In genomic region chr9:64702937-64703336, GRCm38 (mm10) we compare ENCODE assay signal across 8 mouse cellular contexts. TPM values are rescaled to one million over a fixed set of nuclear protein-coding genes. Genes with fewer than 3 reads are reported as not detected.
DNase-seq lines count a peak whose midpoint lies in the region; ATAC-seq and TF ChIP-seq lines count a peak whose summit lies in the region.

No protein-coding gene starts in this region.

- peak; percentile 57 for DNase-seq in right cerebral cortex, adult 18-20 months
- DNase-seq in right cerebral cortex, postnatal 14 days, result no peak
- DNase-seq in naive thymus-derived CD4-positive, alpha-beta T cell, adult 2 months (ENCODE audit: low read depth), result peak; percentile 7
- DNase-seq in embryo, embryonic 10.5 days (ENCODE audit: low spot score), result no peak
- no peak for DNase-seq in embryo, embryonic 9.5 days (ENCODE audit: extremely low spot score)

- peaks cover 24% of the 10 kb centered on the region for H3K4me1 ChIP-seq in intestine, postnatal 0 days (replicated peaks; ENCODE audit: control insufficient read depth, insufficient read depth, low read length)

- H3K4me3 ChIP-seq in intestine, postnatal 0 days (ENCODE audit: low read depth, low read length), result no peak overlapping the region

- WGBS in intestine, postnatal 0 days, result 31% methylated on average over 2 of the region's 2 CpGs

- peaks cover 32% of the 10 kb centered on the region for H3K36me3 ChIP-seq in intestine, postnatal 0 days (ENCODE audit: control insufficient read depth, insufficient read depth)

- no peaks in the 10 kb centered on the region for H3K9me3 ChIP-seq in intestine, postnatal 0 days (ENCODE audit: control insufficient read depth)

- H3K9ac ChIP-seq in intestine, postnatal 0 days (ENCODE audit: low read depth, low read length), result no peak overlapping the region

- no peak for TF ChIP-seq CTCF in intestine, postnatal 0 days (IDR thresholded peaks at IDR 0.05; ENCODE audit: low read depth)

- no peak overlapping the region for H3K4me2 ChIP-seq in intestine, postnatal 0 days (replicated peaks; ENCODE audit: low read depth)

- peak overlapping the region; percentile 79 for H3K27ac ChIP-seq in intestine, postnatal 0 days (ENCODE audit: low read depth, low read length)

- peak; percentile 97 for ATAC-seq in common myeloid progenitor, adult 5-6 weeks (replicated peaks; ENCODE audit: low read depth, poor library complexity, severe bottlenecking)
- peak; percentile 80 for ATAC-seq in intestine, postnatal 0 days
- ATAC-seq in erythroid progenitor cell, adult 5-6 weeks (replicated peaks; ENCODE audit: low FRiP score, poor library complexity, severe bottlenecking), result no peak

- H3K27me3 ChIP-seq in intestine, postnatal 0 days (replicated peaks; ENCODE audit: control insufficient read depth, insufficient read depth, low read length), result no peaks in the 10 kb centered on the region

RNA-seq across cellular contexts. Expression of gene Rab11a, which starts 34.6 kb away (rescaled TPM):
- total RNA-seq in common myeloid progenitor, adult 5-6 weeks (2017), result 119 and 130 TPM in 2 replicates
- 1,986 and 2,053 TPM in 2 replicates for polyA plus RNA-seq in intestine, postnatal 0 days (2015; fragmentation: Nextera tagmentation; extraction: Ambion mirVana)
- 127 and 143 TPM in 2 replicates for total RNA-seq in erythroid progenitor cell, adult 5-6 weeks (2015; ENCODE audit: low replicate concordance)
- 68.2 and 92.5 TPM in 2 replicates for total RNA-seq in erythroid progenitor cell, adult 5-6 weeks (2017; ENCODE audit: low replicate concordance)

Comparison
In these comparisons a context has a peak if more than half of its experiments do, and no peak if none do; other contexts are left out.
1. DNase-seq: peak in right cerebral cortex, adult 18-20 months (single experiment) and naive thymus-derived CD4-positive, alpha-beta T cell, adult 2 months (single experiment); none in right cerebral cortex, postnatal 14 days (single experiment), embryo, embryonic 10.5 days (single experiment) and embryo, embryonic 9.5 days (single experiment).